Mouse (Mus musculus) bone marrow, adult 2 months (tissue): ENCODE data around the gene Fam107b. TPM values are rescaled to one million over a fixed set of nuclear protein-coding genes. Genes with fewer than 3 reads are reported as not detected.

Experiments
- H3K27ac ChIP-seq: fragments of 200-500 bp; 2 replicates; pipeline ENCODE4 v1.5.1; 2012; ENCODE audit warnings: low read depth, mild to moderate bottlenecking, control low read depth, inconsistent platforms, low read length; ENCODE audit not compliant: control insufficient read depth, poor library complexity, insufficient read depth
- H3K4me1 ChIP-seq: fragments of 200-500 bp; 2 replicates; pipeline ENCODE4 v1.6.1; 2011; ENCODE audit warnings: low read length; ENCODE audit not compliant: control insufficient read depth, insufficient read depth
- H3K4me3 ChIP-seq: fragments of 200-500 bp; replicated peaks from 2 replicates; pipeline ENCODE3; 2011; ENCODE audit warnings: mild to moderate bottlenecking, low read depth, low read length, control low read depth; ENCODE audit not compliant: control insufficient read depth
- CTCF ChIP-seq: fragments of 200-500 bp; IDR thresholded peaks from 2 replicates; pipeline ENCODE4 v1.5.1; 2011; ENCODE audit warnings: low read length, control low read depth; ENCODE audit not compliant: control insufficient read depth, insufficient read depth
- POLR2A ChIP-seq: fragments of 200-500 bp; IDR thresholded peaks from 2 replicates; pipeline ENCODE4 v1.6.1; 2011; ENCODE audit warnings: low read depth, mild to moderate bottlenecking, control low read depth, low read length, borderline replicate concordance; ENCODE audit not compliant: control insufficient read depth
- WGBS: fragments of 180-500 bp; shearing (Covaris S2); methylation state at CpG from one replicate; pipeline ENCODE4 v1.1.7; 2018; 5-methylcytosine and 5-hydroxymethylcytosine counted together
- polyA plus RNA-seq: library from polyadenylated mRNA; stranded (reverse); fragments of >200 nt; gene quantifications from 2 replicates; pipeline ENCODE4 v1.2.4, GENCODE M21; 2011; ENCODE audit warnings: low replicate concordance; ENCODE audit not compliant: missing spikeins, insufficient read depth, insufficient read length

Fam107b gene
- polyA plus RNA-seq, 1 experiment = 71.1 TPM

- no peak for TF ChIP-seq CTCF
- no peak for TF ChIP-seq POLR2A
- Histone ChIP-seq H3K4me3 (no peak overlapping the region), H3K4me1 (no peaks in the 10 kb centered on the region), H3K27ac (no peak overlapping the region)
- 28% methylated on average over 3 of the region's 3 CpGs for WGBS
These were observed 30.1 kb downstream of the Fam107b start for GRCm38 (mm10) chr2:3600421-3600820.

GRCm38 (mm10) chr2:3602599-3602998 lies 32.3 kb downstream of the Fam107b start:
- Histone ChIP-seq H3K4me3 (no peak overlapping the region), H3K4me1 (no peaks in the 10 kb centered on the region), H3K27ac (no peak overlapping the region)
- 81% methylated on average over 3 of the region's 3 CpGs for WGBS
- no peak for TF ChIP-seq POLR2A
- no peak for TF ChIP-seq CTCF

GRCm38 (mm10) chr2:3603181-3603580 lies 32.9 kb downstream of the Fam107b start:
- WGBS = 79% methylated on average over 5 of the region's 5 CpGs
- no peaks in the 10 kb centered on the region for H3K4me1 ChIP-seq
- TF ChIP-seq POLR2A (no peak), CTCF (no peak)
- H3K4me3 ChIP-seq = no peak overlapping the region
- H3K27ac ChIP-seq = no peak overlapping the region

- WGBS = 36% methylated on average over 8 of the region's 8 CpGs
- no peak for TF ChIP-seq CTCF
- no peak for TF ChIP-seq POLR2A
These were observed 38.9 kb downstream of the Fam107b start for GRCm38 (mm10) chr2:3608868-3609854.

GRCm38 (mm10) chr2:3618446-3618845 lies 48.2 kb downstream of the Fam107b start:
- WGBS = 81% methylated on average over 1 of the region's 1 CpGs
- Histone ChIP-seq H3K27ac (no peak overlapping the region), H3K4me3 (no peak overlapping the region), H3K4me1 (no peaks in the 10 kb centered on the region; the same call in 1 of the 2 replicates)
- no peak for TF ChIP-seq POLR2A
- TF ChIP-seq CTCF = no peak

More at GRCm38 (mm10) chr2:3608868-3609854, 38.9 kb downstream of the Fam107b start:
- H3K4me1 ChIP-seq = no peaks in the 10 kb centered on the region
- no peak overlapping the region for H3K4me3 ChIP-seq
- H3K27ac ChIP-seq = no peak overlapping the region

- no peak overlapping the region for H3K4me3 ChIP-seq
- 60% methylated on average over 6 of the region's 6 CpGs for WGBS
- H3K4me1 ChIP-seq = no peaks in the 10 kb centered on the region; the same call in 1 of the 2 replicates
- no peak overlapping the region for H3K27ac ChIP-seq
- TF ChIP-seq POLR2A (no peak), CTCF (no peak)
These were observed 51.3 kb downstream of the Fam107b start for GRCm38 (mm10) chr2:3621568-3621967.

- 74% methylated on average over 2 of the region's 2 CpGs for WGBS
- no peak for TF ChIP-seq CTCF
- no peak for TF ChIP-seq POLR2A
- Histone ChIP-seq H3K4me3 (no peak overlapping the region), H3K27ac (no peak overlapping the region; the same call in 1 of the 2 replicates), H3K4me1 (no peaks in the 10 kb centered on the region; the same call in 1 of the 2 replicates)
These were observed 51.9 kb downstream of the Fam107b start for GRCm38 (mm10) chr2:3622158-3622557.

- no peak for TF ChIP-seq CTCF
- no peak for TF ChIP-seq POLR2A
- Histone ChIP-seq H3K4me3 (no peak overlapping the region), H3K4me1 (no peaks in the 10 kb centered on the region; the same call in 1 of the 2 replicates), H3K27ac (peak overlapping the region; percentile 57; the same call in 1 of the 2 replicates)
- 35% methylated on average over 7 of the region's 7 CpGs for WGBS
These were observed 53.1 kb downstream of the Fam107b start for GRCm38 (mm10) chr2:3623207-3623980.

- TF ChIP-seq CTCF (no peak), POLR2A (no peak)
- peak overlapping the region; percentile 57; the same call in 1 of the 2 replicates for H3K27ac ChIP-seq
These were observed 53.8 kb downstream of the Fam107b start for GRCm38 (mm10) chr2:3623981-3624584.

More at GRCm38 (mm10) chr2:3623981-3624584, 53.8 kb downstream of the Fam107b start:
- Histone ChIP-seq H3K4me1 (no peaks in the 10 kb centered on the region; the same call in 1 of the 2 replicates), H3K4me3 (no peak overlapping the region)
- WGBS = 66% methylated on average over 7 of the region's 7 CpGs
